Mouse (Mus musculus) liver, postnatal 0 days (tissue): ENCODE data around the gene Pttg1. TPM values are rescaled to one million over a fixed set of nuclear protein-coding genes. Genes with fewer than 3 reads are reported as not detected.

ENCODE experiments used
- ATAC-seq: fragments of 200-750 bp; cut with Nextera tagmentation; 2 replicates; pipeline ENCODE4 v1.8.0; 2017; ENCODE audit warnings: mild to moderate bottlenecking, moderate library complexity
- DNase-seq: peaks from one replicate; pipeline ENCODE4 v3.0.0-alpha.2; 2016
- H3K27ac ChIP-seq: fragments of 300-500 bp; sonication (generic); 2 replicates; pipeline ENCODE4 v1.5.1; 2014; ENCODE audit warnings: antibody characterized with exemption, moderate library complexity, mild to moderate bottlenecking, low read depth
- H3K27me3 ChIP-seq: fragments of 300-500 bp; sonication (generic); 2 replicates; pipeline ENCODE4 v1.6.1; 2014; ENCODE audit warnings: low read length, control low read depth, mixed read lengths; ENCODE audit not compliant: insufficient read depth
- H3K36me3 ChIP-seq: fragments of 300-500 bp; sonication (generic); replicated peaks from 2 replicates; pipeline ENCODE4 v1.6.1; 2014; ENCODE audit warnings: mild to moderate bottlenecking, control low read depth, low read length, moderate library complexity, mixed read lengths; ENCODE audit not compliant: insufficient read depth
- H3K4me1 ChIP-seq: fragments of 300-500 bp; sonication (generic); 2 replicates; pipeline ENCODE4 v1.6.1; 2014; ENCODE audit warnings: antibody characterized with exemption, mild to moderate bottlenecking, control low read depth; ENCODE audit not compliant: insufficient read depth
- H3K4me2 ChIP-seq: fragments of 300-500 bp; sonication (generic); 2 replicates; pipeline ENCODE4 v1.6.1; 2014; ENCODE audit warnings: low read depth, mild to moderate bottlenecking, low read length, moderate library complexity, mixed read lengths
- H3K4me3 ChIP-seq: fragments of 300-500 bp; sonication (generic); 2 replicates; pipeline ENCODE4 v1.5.1; 2014; ENCODE audit warnings: low read depth, low read length
- H3K9ac ChIP-seq: fragments of 300-500 bp; sonication (generic); replicated peaks from 2 replicates; pipeline ENCODE4 v1.6.1; 2014; ENCODE audit warnings: mild to moderate bottlenecking, moderate library complexity
- H3K9me3 ChIP-seq: fragments of 300-500 bp; sonication (generic); 2 replicates; pipeline ENCODE4 v1.6.1; 2016; ENCODE audit warnings: mild to moderate bottlenecking, control low read depth, low read length, mixed read lengths
- CTCF ChIP-seq: sonication (generic); IDR thresholded peaks from 2 replicates; pipeline ENCODE4 v1.5.1; 2016; ENCODE audit warnings: antibody characterized with exemption, low read depth
- EP300 ChIP-seq: IDR thresholded peaks from 2 replicates; pipeline ENCODE4 v1.6.1; 2016; ENCODE audit warnings: antibody characterized with exemption, low read depth, mild to moderate bottlenecking
- WGBS: fragments of 180-500 bp; shearing (Covaris S2); extraction: QIAGEN DNeasy Blood & Tissue Kit; methylation state at CpG from one replicate; pipeline ENCODE4 v1.1.7; 2014; ENCODE audit not compliant: insufficient replicate concordance; 5-methylcytosine and 5-hydroxymethylcytosine counted together
- polyA plus RNA-seq: library from polyadenylated mRNA; unstranded; fragments of >200 nt; fragmentation: Nextera tagmentation; extraction: Ambion mirVana; gene quantifications from 2 replicates; pipeline ENCODE4 v1.2.1, GENCODE M21; 2015

Gene Pttg1
- polyA plus RNA-seq, 1 experiment from 2014 or later = 61.8 TPM

GRCm38 (mm10) chr11:43399297-43399696 is 26.8 kb downstream of the Pttg1 start:
- Histone ChIP-seq H3K4me2 (no peak overlapping the region), H3K27me3 (no peaks in the 10 kb centered on the region), H3K36me3 (no peaks in the 10 kb centered on the region), H3K4me3 (no peak overlapping the region), H3K9me3 (no peaks in the 10 kb centered on the region), H3K9ac (no peak overlapping the region), H3K27ac (no peak overlapping the region), H3K4me1 (no peaks in the 10 kb centered on the region)
- DNase-seq (no peak), ATAC-seq (no peak)
- 49% methylated on average over 4 of the region's 4 CpGs for WGBS
- no peak for TF ChIP-seq EP300
- TF ChIP-seq CTCF = peak; percentile 43; the same call in 1 of the 2 replicates

- 69% methylated on average over 7 of the region's 7 CpGs for WGBS
- no peaks in the 10 kb centered on the region for H3K27me3 ChIP-seq
- DNase-seq (no peak), ATAC-seq (no peak)
- H3K4me2 ChIP-seq = no peak overlapping the region
- TF ChIP-seq EP300 (no peak), CTCF (no peak)
- H3K4me3 ChIP-seq = no peak overlapping the region
- H3K4me1 ChIP-seq = no peaks in the 10 kb centered on the region
- H3K27ac ChIP-seq = no peak overlapping the region
- H3K9ac ChIP-seq = no peak overlapping the region
- no peaks in the 10 kb centered on the region for H3K36me3 ChIP-seq
- H3K9me3 ChIP-seq = no peaks in the 10 kb centered on the region
Measured at GRCm38 (mm10) chr11:43396672-43397071, 29.4 kb downstream of the Pttg1 start.

- no peaks in the 10 kb centered on the region for H3K27me3 ChIP-seq
- H3K9me3 ChIP-seq = no peaks in the 10 kb centered on the region
- H3K9ac ChIP-seq = no peak overlapping the region
- no peaks in the 10 kb centered on the region for H3K4me1 ChIP-seq
- H3K27ac ChIP-seq = no peak overlapping the region
- DNase-seq (no peak), ATAC-seq (no peak)
- H3K4me2 ChIP-seq = no peak overlapping the region
- H3K4me3 ChIP-seq = no peak overlapping the region
- TF ChIP-seq EP300 (no peak), CTCF (no peak)
- WGBS = 79% methylated on average over 4 of the region's 4 CpGs
- no peaks in the 10 kb centered on the region for H3K36me3 ChIP-seq
Measured at GRCm38 (mm10) chr11:43396246-43396645, 29.8 kb downstream of the Pttg1 start.

GRCm38 (mm10) chr11:43395073-43395948 is 30.7 kb downstream of the Pttg1 start:
- ATAC-seq (no peak), DNase-seq (no peak)
- Histone ChIP-seq H3K4me3 (no peak overlapping the region), H3K27ac (no peak overlapping the region), H3K36me3 (no peaks in the 10 kb centered on the region), H3K9ac (no peak overlapping the region), H3K27me3 (no peaks in the 10 kb centered on the region), H3K4me2 (no peak overlapping the region), H3K4me1 (no peaks in the 10 kb centered on the region), H3K9me3 (no peaks in the 10 kb centered on the region)
- TF ChIP-seq CTCF (no peak), EP300 (no peak)
- WGBS = 71% methylated on average over 14 of the region's 14 CpGs

DNA sequence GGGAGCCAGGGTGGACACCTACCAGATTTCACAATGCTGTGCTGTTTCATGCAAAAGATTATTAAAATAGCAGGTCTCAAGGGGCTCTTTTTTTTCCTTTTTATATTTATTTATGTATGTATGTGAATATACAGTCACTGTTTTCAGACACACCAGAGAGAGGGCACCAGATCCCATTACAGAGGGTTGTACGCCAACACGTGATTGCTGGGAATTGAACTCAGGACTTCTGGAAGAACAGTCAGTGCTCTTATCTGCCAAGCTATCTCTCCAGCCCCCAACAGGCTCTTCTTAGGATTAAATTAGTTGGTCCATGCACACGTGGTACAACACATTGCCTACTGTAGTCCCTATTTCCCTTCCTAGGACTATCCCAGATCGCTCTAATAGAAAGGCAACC is 32.7 kb downstream of the Pttg1 start:
- DNase-seq = no peak
- TF ChIP-seq EP300 (no peak), CTCF (no peak)
- H3K9me3 ChIP-seq = no peaks in the 10 kb centered on the region
- no peak overlapping the region for H3K27ac ChIP-seq
- H3K9ac ChIP-seq = no peak overlapping the region
- no peak overlapping the region for H3K4me2 ChIP-seq
- no peak for ATAC-seq
- H3K4me3 ChIP-seq = no peak overlapping the region
- 78% methylated on average over 4 of the region's 4 CpGs for WGBS
- H3K4me1 ChIP-seq = no peaks in the 10 kb centered on the region
- no peaks in the 10 kb centered on the region for H3K36me3 ChIP-seq
- no peaks in the 10 kb centered on the region for H3K27me3 ChIP-seq

DNA sequence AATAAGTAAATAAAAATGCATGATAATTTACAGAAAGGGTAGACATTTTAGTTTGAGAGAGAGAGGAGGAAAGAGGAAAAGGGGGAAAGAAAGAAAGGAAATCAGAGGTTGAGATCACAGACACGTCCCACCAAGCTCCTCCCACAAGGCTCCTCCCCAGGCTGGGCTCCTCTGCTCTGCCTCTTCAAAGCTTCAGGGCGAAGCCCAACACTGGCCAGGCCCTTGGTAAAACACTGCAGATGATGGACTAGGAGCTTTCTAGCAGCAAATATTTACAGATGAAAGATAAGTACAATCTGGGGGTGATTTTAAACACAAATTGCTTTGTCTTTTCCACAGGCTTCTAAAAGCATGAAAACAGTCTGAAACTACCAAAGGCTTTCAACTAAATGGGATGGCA is 33.3 kb downstream of the Pttg1 start:
- Histone ChIP-seq H3K4me2 (no peak overlapping the region), H3K27ac (no peak overlapping the region), H3K4me3 (no peak overlapping the region), H3K9ac (no peak overlapping the region), H3K36me3 (no peaks in the 10 kb centered on the region), H3K27me3 (no peaks in the 10 kb centered on the region), H3K4me1 (no peaks in the 10 kb centered on the region), H3K9me3 (no peaks in the 10 kb centered on the region)
- 35% methylated on average over 2 of the region's 2 CpGs for WGBS
- TF ChIP-seq EP300 (no peak), CTCF (no peak)
- DNase-seq = no peak
- no peak for ATAC-seq
